Mouse (Mus musculus) forebrain, postnatal 0 days (tissue): ENCODE results near the gene Clcn5. TPM values are rescaled to one million over a fixed set of nuclear protein-coding genes. Genes with fewer than 3 reads are reported as not detected.

Experiments
- ATAC-seq: fragments of 200-750 bp; cut with Nextera tagmentation; 2 replicates; pipeline ENCODE4 v1.8.0; 2017; ENCODE audit warnings: mild to moderate bottlenecking, moderate library complexity
- DNase-seq: peaks from one replicate; pipeline ENCODE4 v3.0.0-alpha.2; 2015
- H3K27ac ChIP-seq: fragments of 300-500 bp; sonication (generic); 2 replicates; pipeline ENCODE4 v1.5.1; 2014; ENCODE audit warnings: low read depth, mild to moderate bottlenecking, antibody characterized with exemption, low read length, moderate library complexity, mixed read lengths
- H3K27me3 ChIP-seq: fragments of 300-500 bp; sonication (generic); 2 replicates; pipeline ENCODE4 v1.6.1; 2014; ENCODE audit warnings: mild to moderate bottlenecking, low read length, mixed read lengths; ENCODE audit not compliant: insufficient read depth
- H3K36me3 ChIP-seq: fragments of 300-500 bp; sonication (generic); 2 replicates; pipeline ENCODE4 v1.6.1; 2014; ENCODE audit warnings: mild to moderate bottlenecking, moderate library complexity; ENCODE audit not compliant: insufficient read depth
- H3K4me1 ChIP-seq: fragments of 300-500 bp; sonication (generic); 2 replicates; pipeline ENCODE4 v1.6.1; 2014; ENCODE audit warnings: antibody characterized with exemption; ENCODE audit not compliant: insufficient read depth
- H3K4me2 ChIP-seq: fragments of 300-500 bp; sonication (generic); 2 replicates; pipeline ENCODE4 v1.6.1; 2014; ENCODE audit warnings: low read depth, mild to moderate bottlenecking, moderate library complexity
- H3K4me3 ChIP-seq: fragments of 300-500 bp; sonication (generic); 2 replicates; pipeline ENCODE4 v1.5.1; 2014; ENCODE audit warnings: low read depth, low read length, mixed read lengths
- H3K9ac ChIP-seq: fragments of 300-500 bp; sonication (generic); 2 replicates; pipeline ENCODE4 v1.6.1; 2014; ENCODE audit warnings: mild to moderate bottlenecking
- H3K9me3 ChIP-seq: fragments of 300-500 bp; sonication (generic); 2 replicates; pipeline ENCODE4 v1.6.1; 2016; ENCODE audit warnings: low read length
- CTCF ChIP-seq: sonication (generic); IDR thresholded peaks from 2 replicates; pipeline ENCODE4 v1.5.1; 2016; ENCODE audit warnings: antibody characterized with exemption, control low read depth, low read depth
- WGBS: fragments of 180-500 bp; shearing (Covaris S2); extraction: QIAGEN DNeasy Blood & Tissue Kit; methylation state at CpG from one replicate; pipeline ENCODE4 v1.1.7; 2014; 5-methylcytosine and 5-hydroxymethylcytosine counted together
- polyA plus RNA-seq: library from polyadenylated mRNA; unstranded; fragments of >200 nt; fragmentation: Nextera tagmentation; extraction: Ambion mirVana; gene quantifications from 2 replicates; pipeline ENCODE4 v1.2.1, GENCODE M21; 2015
- total RNA-seq: library from RNA; depleted of rRNA; stranded (reverse); fragments of >200 nt; gene quantifications from 2 replicates; pipeline ENCODE4 v1.2.3, GENCODE M21; 2014

The Clcn5 gene
- total and polyA plus RNA-seq, 2 experiments from 2014 or later: 3.9 to 20.9 TPM

- Histone ChIP-seq H3K4me3 (no peak overlapping the region), H3K27me3 (no peaks in the 10 kb centered on the region), H3K27ac (no peak overlapping the region), H3K36me3 (no peaks in the 10 kb centered on the region), H3K4me1 (no peaks in the 10 kb centered on the region), H3K9ac (no peak overlapping the region), H3K9me3 (no peaks in the 10 kb centered on the region), H3K4me2 (no peak overlapping the region)
- 41% methylated on average over 2 of the region's 2 CpGs for WGBS
- DNase-seq: no peak
- no peak for ATAC-seq
- TF ChIP-seq CTCF: no peak
Measured at GRCm38 (mm10) chrX:7308242-7308641, 10.9 kb downstream of the Clcn5 start.

- Histone ChIP-seq H3K9ac (no peak overlapping the region), H3K4me3 (no peak overlapping the region), H3K27me3 (no peaks in the 10 kb centered on the region), H3K27ac (no peak overlapping the region), H3K4me2 (no peak overlapping the region), H3K9me3 (no peaks in the 10 kb centered on the region), H3K36me3 (no peaks in the 10 kb centered on the region), H3K4me1 (no peaks in the 10 kb centered on the region)
- DNase-seq (no peak), ATAC-seq (no peak)
- no peak for TF ChIP-seq CTCF
- WGBS: 44% methylated on average over 4 of the region's 5 CpGs
Measured at GRCm38 (mm10) chrX:7306861-7307260, 12.3 kb downstream of the Clcn5 start.

GRCm38 (mm10) chrX:7292981-7293380, 26.2 kb downstream of the Clcn5 start:
- ATAC-seq (no peak), DNase-seq (no peak)
- no peaks in the 10 kb centered on the region for H3K4me1 ChIP-seq
- no peak overlapping the region for H3K4me3 ChIP-seq
- no peak overlapping the region for H3K9ac ChIP-seq
- H3K27me3 ChIP-seq: no peaks in the 10 kb centered on the region
- TF ChIP-seq CTCF: no peak
- WGBS: 76% methylated on average over 2 of the region's 2 CpGs
- H3K36me3 ChIP-seq: no peaks in the 10 kb centered on the region
- H3K4me2 ChIP-seq: no peak overlapping the region
- no peaks in the 10 kb centered on the region for H3K9me3 ChIP-seq
- H3K27ac ChIP-seq: no peak overlapping the region

GRCm38 (mm10) chrX:7292151-7292768, 26.9 kb downstream of the Clcn5 start:
- no peak for TF ChIP-seq CTCF
- no peak for DNase-seq
- Histone ChIP-seq H3K4me1 (no peaks in the 10 kb centered on the region), H3K36me3 (no peaks in the 10 kb centered on the region), H3K27me3 (no peaks in the 10 kb centered on the region), H3K27ac (no peak overlapping the region), H3K9ac (no peak overlapping the region), H3K4me2 (no peak overlapping the region), H3K9me3 (no peaks in the 10 kb centered on the region), H3K4me3 (no peak overlapping the region)
- 90% methylated on average over 8 of the region's 8 CpGs for WGBS
- ATAC-seq: no peak

- Histone ChIP-seq H3K27ac (no peak overlapping the region), H3K4me2 (no peak overlapping the region), H3K4me3 (no peak overlapping the region), H3K27me3 (no peaks in the 10 kb centered on the region), H3K4me1 (no peaks in the 10 kb centered on the region), H3K9ac (no peak overlapping the region), H3K36me3 (no peaks in the 10 kb centered on the region), H3K9me3 (no peaks in the 10 kb centered on the region)
- no peak for TF ChIP-seq CTCF
- ATAC-seq: no peak
- WGBS: 22% methylated on average over 2 of the region's 2 CpGs
- no peak for DNase-seq
Measured at GRCm38 (mm10) chrX:7288976-7289375, 30.2 kb downstream of the Clcn5 start.

- no peak for DNase-seq
- WGBS: 89% methylated on average over 2 of the region's 2 CpGs
- no peaks in the 10 kb centered on the region for H3K9me3 ChIP-seq
- no peak overlapping the region for H3K9ac ChIP-seq
- H3K27me3 ChIP-seq: no peaks in the 10 kb centered on the region
- ATAC-seq: no peak
- no peak overlapping the region for H3K27ac ChIP-seq
- H3K4me1 ChIP-seq: no peaks in the 10 kb centered on the region
- H3K4me3 ChIP-seq: no peak overlapping the region
- no peak for TF ChIP-seq CTCF
- H3K36me3 ChIP-seq: no peaks in the 10 kb centered on the region
- H3K4me2 ChIP-seq: no peak overlapping the region
Measured at GRCm38 (mm10) chrX:7287051-7287734, 32.0 kb downstream of the Clcn5 start.

- Histone ChIP-seq H3K9ac (no peak overlapping the region), H3K9me3 (no peaks in the 10 kb centered on the region), H3K4me3 (no peak overlapping the region), H3K27me3 (no peaks in the 10 kb centered on the region), H3K36me3 (no peaks in the 10 kb centered on the region), H3K27ac (no peak overlapping the region), H3K4me2 (no peak overlapping the region), H3K4me1 (no peaks in the 10 kb centered on the region)
- no peak for TF ChIP-seq CTCF
- WGBS: 85% methylated on average over 1 of the region's 1 CpGs
- ATAC-seq (no peak), DNase-seq (no peak)
Measured at GRCm38 (mm10) chrX:7282636-7283035, 36.5 kb downstream of the Clcn5 start.
